Mouse (Mus musculus) thymus, adult 2 months (tissue): ENCODE results near the gene Hspb7.

ENCODE experiments used
- CTCF ChIP-seq: fragments of 200-500 bp; IDR thresholded peaks from 2 replicates; pipeline ENCODE4 v1.5.1; 2012; ENCODE audit warnings: mild to moderate bottlenecking, control low read depth, low read length, moderate library complexity, borderline replicate concordance; ENCODE audit not compliant: control insufficient read depth, poor library complexity, insufficient read depth; ENCODE audit errors: extremely low read depth
- POLR2A ChIP-seq: fragments of 200-500 bp; IDR thresholded peaks from 2 replicates; pipeline ENCODE4 v1.6.1; 2012; ENCODE audit warnings: mild to moderate bottlenecking, low read length, control low read depth, moderate library complexity; ENCODE audit not compliant: control insufficient read depth, poor library complexity, insufficient read depth; ENCODE audit errors: extremely low read depth

GRCm38 (mm10) chr4:141427921-141428320 is 7.3 kb downstream of the Hspb7 start:
- no peak for TF ChIP-seq CTCF
- TF ChIP-seq POLR2A: no peak
